Mouse (Mus musculus): ENCODE measurements around the gene Rhno1. TPM values are rescaled to one million over a fixed set of nuclear protein-coding genes. Genes with fewer than 3 reads are reported as not detected.
A peak's percentile ranks its signal among the peaks of the same experiment; 100 is the strongest.

Rhno1 gene
- 81.3 and 83.0 TPM in 2 replicates for polyA plus RNA-seq (2016; fragmentation: Nextera tagmentation; extraction: Ambion mirVana)

- peak; percentile 90 for ATAC-seq (ENCODE audit: insufficient number of reproducible peaks, low FRiP score)
- Histone ChIP-seq H3K27me3 (replicated peaks) (no peaks in the 10 kb centered on the region), H3K4me2 (peak within 1 kb of the TSS; percentile 95), H3K9me3 (replicated peaks) (no peaks in the 10 kb centered on the region), H3K36me3 (peaks cover 38% of the 10 kb centered on the region), H3K4me3 (peak within 1 kb of the TSS; percentile 95), H3K27ac (ENCODE audit: poor library complexity, severe bottlenecking) (peak within 1 kb of the TSS; percentile 92), H3K9ac (peak within 1 kb of the TSS; percentile 94), H3K4me1 (replicated peaks) (peaks cover 30% of the 10 kb centered on the region)
- WGBS: under 1% methylated on average over 54 of the region's 76 CpGs
Observed at GRCm38 (mm10) chr6:128362381-128363006, at the start of gene Rhno1, which contains the start of gene Foxm1. Gene Rhno1, minus strand, starts transcription at chr6:128362911. Gene Foxm1, plus strand, starts transcription at chr6:128362967.

DNA sequence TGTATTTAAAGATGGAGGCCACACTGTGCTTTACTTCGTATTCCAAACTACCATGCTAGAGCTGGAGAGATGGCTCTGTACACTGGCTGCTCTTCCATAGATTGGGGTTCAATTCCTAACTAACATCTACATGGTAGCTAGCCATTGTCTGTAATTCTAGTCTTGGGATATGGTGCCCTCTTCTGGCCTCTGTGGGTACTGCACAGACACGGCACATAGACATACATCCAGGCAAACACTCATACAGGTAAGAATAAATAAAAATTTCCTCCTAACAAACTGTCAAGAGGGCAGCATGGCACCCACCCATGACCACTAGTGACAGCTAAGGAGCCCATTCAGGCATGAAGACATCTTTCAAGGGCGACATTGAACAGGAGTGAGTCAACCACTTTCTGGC is 48.4 kb upstream of the Rhno1 start:
- H3K9ac ChIP-seq: no peak overlapping the region
- no peak for ATAC-seq (ENCODE audit: insufficient number of reproducible peaks, low FRiP score)
- H3K27me3 ChIP-seq (replicated peaks): no peaks in the 10 kb centered on the region
- no peak overlapping the region for H3K4me2 ChIP-seq
- no peaks in the 10 kb centered on the region for H3K9me3 ChIP-seq (replicated peaks)
- 17% methylated on average over 3 of the region's 3 CpGs for WGBS
- H3K4me1 ChIP-seq (replicated peaks): no peaks in the 10 kb centered on the region
- H3K4me3 ChIP-seq: no peak overlapping the region
- H3K36me3 ChIP-seq: peaks cover 88% of the 10 kb centered on the region
- no peak overlapping the region for H3K27ac ChIP-seq (ENCODE audit: poor library complexity, severe bottlenecking)

- WGBS: 91% methylated on average over 13 of the region's 13 CpGs
Observed at GRCm38 (mm10) chr6:128410305-128410704, 47.6 kb upstream of the Rhno1 start.

DNA sequence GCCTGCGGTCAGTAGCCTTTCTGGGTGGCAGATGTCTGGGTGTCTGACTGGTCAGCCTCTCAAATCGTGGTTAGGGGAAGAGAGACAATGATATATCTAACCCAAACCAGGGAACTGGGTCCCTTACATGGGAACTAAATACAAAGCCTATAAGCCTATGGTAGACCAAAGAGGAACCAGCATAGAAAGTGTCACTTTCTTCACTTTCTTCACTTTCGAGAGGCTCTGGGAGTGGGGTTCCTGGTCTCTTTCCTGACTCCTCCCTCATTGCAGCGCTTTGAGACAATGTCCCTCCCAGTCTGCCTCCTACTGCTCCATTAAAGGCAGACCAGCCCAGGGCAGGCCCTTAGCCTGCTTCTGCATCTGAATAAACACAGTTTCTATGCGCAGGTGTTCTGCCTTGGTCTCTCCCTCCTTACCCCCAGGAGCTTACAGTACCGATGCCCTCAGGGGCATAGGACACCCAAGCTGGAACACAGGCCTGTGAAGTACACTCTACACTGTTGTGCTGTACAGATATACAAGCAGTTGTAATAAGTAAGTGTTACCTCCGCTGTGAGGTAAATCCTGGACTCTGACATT is 45.9 kb upstream of the Rhno1 start:
- WGBS: 86% methylated on average over 7 of the region's 7 CpGs
- ATAC-seq (ENCODE audit: insufficient number of reproducible peaks, low FRiP score): no peak
- no peak overlapping the region for H3K9ac ChIP-seq
- H3K27me3 ChIP-seq (replicated peaks): no peaks in the 10 kb centered on the region
- no peak overlapping the region for H3K4me2 ChIP-seq
- no peak overlapping the region for H3K4me3 ChIP-seq
- no peaks in the 10 kb centered on the region for H3K4me1 ChIP-seq (replicated peaks)
- H3K36me3 ChIP-seq: peaks cover 75% of the 10 kb centered on the region
- no peaks in the 10 kb centered on the region for H3K9me3 ChIP-seq (replicated peaks)
- H3K27ac ChIP-seq (ENCODE audit: poor library complexity, severe bottlenecking): no peak overlapping the region

More at GRCm38 (mm10) chr6:128410305-128410704, 47.6 kb upstream of the Rhno1 start:
- Histone ChIP-seq H3K27me3 (replicated peaks) (no peaks in the 10 kb centered on the region), H3K4me1 (replicated peaks) (no peaks in the 10 kb centered on the region), H3K9ac (no peak overlapping the region), H3K36me3 (peaks cover 84% of the 10 kb centered on the region), H3K9me3 (replicated peaks) (no peaks in the 10 kb centered on the region), H3K4me2 (no peak overlapping the region), H3K4me3 (no peak overlapping the region), H3K27ac (ENCODE audit: poor library complexity, severe bottlenecking) (no peak overlapping the region)
- no peak for ATAC-seq (ENCODE audit: insufficient number of reproducible peaks, low FRiP score)

DNA sequence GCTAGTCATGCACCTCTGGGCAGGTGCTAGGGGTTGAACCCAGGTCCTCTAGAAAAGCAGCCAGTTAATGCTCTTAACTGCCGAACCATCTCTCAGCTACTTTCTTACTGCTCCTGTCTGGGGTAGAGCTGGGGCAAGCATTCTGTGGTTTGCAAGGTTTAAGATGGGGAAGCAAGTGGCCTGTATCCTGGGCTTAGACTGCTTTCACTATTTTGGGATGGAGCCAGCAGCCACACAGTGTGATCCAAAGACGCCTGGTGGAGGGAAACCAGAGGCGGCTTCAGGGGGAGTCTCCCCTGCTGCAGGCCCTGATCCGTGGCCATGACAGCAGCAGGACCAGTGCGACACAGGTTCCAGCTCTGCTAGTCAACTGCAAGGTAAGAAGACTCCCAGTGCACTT is 42.0 kb upstream of the Rhno1 start:
- H3K9me3 ChIP-seq (replicated peaks): no peaks in the 10 kb centered on the region
- no peak overlapping the region for H3K27ac ChIP-seq (ENCODE audit: poor library complexity, severe bottlenecking)
- peaks cover 5% of the 10 kb centered on the region for H3K4me1 ChIP-seq (replicated peaks)
- H3K27me3 ChIP-seq (replicated peaks): no peaks in the 10 kb centered on the region
- 61% methylated on average over 5 of the region's 5 CpGs for WGBS
- no peak for ATAC-seq (ENCODE audit: insufficient number of reproducible peaks, low FRiP score)
- no peak overlapping the region for H3K4me2 ChIP-seq
- no peak overlapping the region for H3K4me3 ChIP-seq
- no peak overlapping the region for H3K9ac ChIP-seq
- peaks cover 36% of the 10 kb centered on the region for H3K36me3 ChIP-seq

DNA sequence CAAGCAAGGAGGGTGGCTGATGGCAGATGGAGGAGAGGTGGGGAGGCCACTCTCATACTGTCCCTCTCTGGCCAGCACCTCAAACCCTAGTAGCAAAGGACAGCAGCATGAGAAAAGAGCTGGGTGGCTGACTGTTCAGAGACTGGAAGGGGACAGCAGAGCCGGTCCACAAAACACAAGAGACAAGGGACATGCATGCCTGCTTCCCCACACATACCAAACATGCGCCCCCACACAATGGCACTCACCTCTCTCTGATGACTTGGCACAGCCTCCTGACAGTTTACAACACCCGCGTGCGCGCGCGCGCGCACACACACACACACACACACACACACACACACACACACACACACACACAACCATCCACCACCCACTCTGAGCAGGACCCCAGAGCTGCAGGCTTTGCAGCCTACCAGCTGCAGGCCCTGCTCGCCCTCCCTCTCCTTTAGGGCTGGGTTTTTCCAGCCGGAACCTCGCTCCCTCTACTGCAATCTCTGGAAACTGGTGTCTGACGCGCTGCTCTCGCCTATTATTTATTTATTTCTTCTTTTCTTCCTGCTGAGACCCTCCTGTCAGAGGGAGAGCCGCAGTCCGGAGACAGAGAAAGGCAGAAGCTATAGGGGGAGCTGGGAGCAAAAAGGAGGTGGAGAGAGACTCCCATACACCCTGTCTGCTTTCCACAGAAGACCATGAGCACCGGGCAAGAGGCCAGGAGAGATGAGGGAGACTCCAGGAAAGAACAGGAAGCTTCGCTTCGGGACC is 36.9 kb upstream of the Rhno1 start:
- no peaks in the 10 kb centered on the region for H3K9me3 ChIP-seq (replicated peaks)
- H3K4me3 ChIP-seq: peak overlapping the region; percentile 4; the same call in 1 of the 2 replicates
- H3K27ac ChIP-seq (ENCODE audit: poor library complexity, severe bottlenecking): no peak overlapping the region
- H3K4me1 ChIP-seq (replicated peaks): peaks cover 10% of the 10 kb centered on the region
- peak overlapping the region; percentile 53 for H3K4me2 ChIP-seq
- H3K27me3 ChIP-seq (replicated peaks): no peaks in the 10 kb centered on the region
- 37% methylated on average over 21 of the region's 21 CpGs for WGBS
- no peaks in the 10 kb centered on the region for H3K36me3 ChIP-seq
- H3K9ac ChIP-seq: peak overlapping the region; percentile 31
- peak; percentile 67 for ATAC-seq (ENCODE audit: insufficient number of reproducible peaks, low FRiP score)

GRCm38 (mm10) chr6:128398996-128399395 is 36.3 kb upstream of the Rhno1 start, which contains the start of gene Nrip2:
Gene Nrip2, plus strand, starts transcription at chr6:128399296.
- 62% methylated on average over 3 of the region's 3 CpGs for WGBS
- Histone ChIP-seq H3K27ac (ENCODE audit: poor library complexity, severe bottlenecking) (no peak within 1 kb of the TSS), H3K36me3 (no peaks in the 10 kb centered on the region), H3K4me3 (peak within 1 kb of the TSS; percentile 4; the same call in 1 of the 2 replicates), H3K27me3 (replicated peaks) (no peaks in the 10 kb centered on the region), H3K4me2 (peak within 1 kb of the TSS; percentile 53), H3K9ac (peak within 1 kb of the TSS; percentile 31), H3K9me3 (replicated peaks) (no peaks in the 10 kb centered on the region), H3K4me1 (replicated peaks) (peaks cover 10% of the 10 kb centered on the region)
- ATAC-seq (ENCODE audit: insufficient number of reproducible peaks, low FRiP score): no peak

- Histone ChIP-seq H3K4me3 (no peak overlapping the region), H3K4me1 (replicated peaks) (peaks cover 12% of the 10 kb centered on the region), H3K36me3 (no peaks in the 10 kb centered on the region), H3K27me3 (replicated peaks) (no peaks in the 10 kb centered on the region), H3K4me2 (no peak overlapping the region), H3K9ac (no peak overlapping the region), H3K27ac (ENCODE audit: poor library complexity, severe bottlenecking) (no peak overlapping the region), H3K9me3 (replicated peaks) (no peaks in the 10 kb centered on the region)
- no peak for ATAC-seq (ENCODE audit: insufficient number of reproducible peaks, low FRiP score)
- 73% methylated on average over 7 of the region's 7 CpGs for WGBS
Observed at GRCm38 (mm10) chr6:128397574-128398261, 35.0 kb upstream of the Rhno1 start.

DNA sequence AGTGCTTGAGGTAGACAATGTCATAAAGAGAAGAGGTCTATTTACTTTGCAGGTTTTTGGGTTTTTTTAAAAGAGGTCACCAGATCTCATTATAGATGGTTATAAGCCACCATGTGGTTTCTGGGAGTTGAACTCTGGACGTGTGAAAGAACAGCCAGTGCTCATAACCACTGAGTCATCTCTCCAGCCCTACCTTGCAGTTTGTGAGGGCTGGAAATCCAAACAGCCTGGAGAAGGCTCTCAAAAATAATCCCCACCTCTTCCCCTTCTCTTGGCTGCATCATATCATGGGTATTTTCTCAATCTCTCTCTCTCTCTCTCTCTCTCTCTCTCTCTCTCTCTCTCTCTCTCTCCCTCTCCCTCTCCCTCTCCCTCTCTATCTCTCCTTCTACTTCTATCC is 28.0 kb upstream of the Rhno1 start:
- Histone ChIP-seq H3K27ac (ENCODE audit: poor library complexity, severe bottlenecking) (no peak overlapping the region), H3K9me3 (replicated peaks) (no peaks in the 10 kb centered on the region), H3K4me3 (no peak overlapping the region), H3K4me1 (replicated peaks) (0 out of 2 replicates have a peak, but pooled peaks cover 2% of the 10 kb centered on the region), H3K36me3 (no peaks in the 10 kb centered on the region), H3K27me3 (replicated peaks) (no peaks in the 10 kb centered on the region), H3K4me2 (no peak overlapping the region), H3K9ac (no peak overlapping the region)
- WGBS: 59% methylated on average over 1 of the region's 1 CpGs
- no peak for ATAC-seq (ENCODE audit: insufficient number of reproducible peaks, low FRiP score)

DNA sequence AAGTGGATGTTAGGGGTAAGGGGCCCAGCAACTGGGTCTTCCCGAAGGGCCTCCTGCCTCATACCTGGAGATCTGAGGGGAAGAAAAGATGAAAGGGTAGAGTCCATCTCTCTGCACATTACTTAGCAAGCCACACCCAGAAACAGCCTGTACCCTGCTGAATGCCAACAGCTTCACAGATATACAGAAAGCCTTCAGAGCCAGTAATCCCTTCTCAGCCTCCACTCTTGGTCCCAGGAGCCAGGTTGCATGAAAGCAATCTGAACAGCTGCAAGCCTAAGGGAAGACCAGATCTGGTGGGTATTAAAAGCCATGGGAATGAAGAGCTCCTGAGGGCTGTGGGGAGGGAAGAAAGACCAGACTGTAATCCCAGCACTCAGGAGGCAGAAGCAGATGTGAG is 26.5 kb upstream of the Rhno1 start:
- WGBS: 77% methylated on average over 1 of the region's 1 CpGs
- H3K4me2 ChIP-seq: no peak overlapping the region
- no peak overlapping the region for H3K4me3 ChIP-seq
- 0 out of 2 replicates have a peak, but pooled peaks cover 2% of the 10 kb centered on the region for H3K4me1 ChIP-seq (replicated peaks)
- no peaks in the 10 kb centered on the region for H3K27me3 ChIP-seq (replicated peaks)
- H3K27ac ChIP-seq (ENCODE audit: poor library complexity, severe bottlenecking): no peak overlapping the region
- H3K9ac ChIP-seq: no peak overlapping the region
- no peak for ATAC-seq (ENCODE audit: insufficient number of reproducible peaks, low FRiP score)
- no peaks in the 10 kb centered on the region for H3K36me3 ChIP-seq
- H3K9me3 ChIP-seq (replicated peaks): no peaks in the 10 kb centered on the region

- Histone ChIP-seq H3K4me3 (no peak overlapping the region), H3K9me3 (replicated peaks) (no peaks in the 10 kb centered on the region), H3K36me3 (no peaks in the 10 kb centered on the region), H3K4me2 (no peak overlapping the region), H3K4me1 (replicated peaks) (no peaks in the 10 kb centered on the region), H3K27ac (ENCODE audit: poor library complexity, severe bottlenecking) (no peak overlapping the region), H3K27me3 (replicated peaks) (no peaks in the 10 kb centered on the region), H3K9ac (no peak overlapping the region)
- WGBS: 62% methylated on average over 1 of the region's 1 CpGs
- no peak for ATAC-seq (ENCODE audit: insufficient number of reproducible peaks, low FRiP score)
Observed at GRCm38 (mm10) chr6:128385026-128385425, 22.3 kb upstream of the Rhno1 start.

Data from heart, embryonic 12.5 days (tissue).